Mouse (Mus musculus) urinary bladder, postnatal 10 days (tissue): ENCODE data around the gene Gm10912.
A peak's percentile ranks its signal among the peaks of the same experiment; 100 is the strongest.
"Not testable (repeated sequence)": the region's sequence is repeated elsewhere in the genome, so short reads cannot be mapped to it uniquely, and the experiment has no call there.

Source experiments
- DNase-seq: peaks from one replicate; pipeline ENCODE4 v3.0.0; 2022; ENCODE audit warnings: low spot score

The Gm10912 gene

GRCm38 (mm10) chr2:104065526-104065925, at the start of gene Gm10912:
Gene Gm10912, plus strand, starts transcription at chr2:104065826.
- not testable (repeated sequence) for DNase-seq

GRCm38 (mm10) chr2:104023096-104023495, 42.5 kb upstream of the Gm10912 start:
- DNase-seq: no peak

- DNase-seq: no peak
Observed at GRCm38 (mm10) chr2:104024656-104025055, 41.0 kb upstream of the Gm10912 start.

GRCm38 (mm10) chr2:104027458-104028138, 38.0 kb upstream of the Gm10912 start, which contains the start of gene Fbxo3:
Gene Fbxo3, plus strand, starts transcription at chr2:104027721.
- peak; percentile 41 for DNase-seq

GRCm38 (mm10) chr2:104028139-104028723, 37.4 kb upstream of the Gm10912 start, which contains the start of gene 4931422A03Rik:
Gene 4931422A03Rik, minus strand, starts transcription at chr2:104028361.
- DNase-seq: no peak

- no peak for DNase-seq
Observed at GRCm38 (mm10) chr2:104029074-104029473, 36.6 kb upstream of the Gm10912 start.

GRCm38 (mm10) chr2:104030381-104030780, 35.2 kb upstream of the Gm10912 start:
- no peak for DNase-seq

GRCm38 (mm10) chr2:104032056-104032455, 33.6 kb upstream of the Gm10912 start:
- no peak for DNase-seq

- DNase-seq: no peak
Observed at GRCm38 (mm10) chr2:104034832-104035472, 30.7 kb upstream of the Gm10912 start.

- no peak for DNase-seq
Observed at GRCm38 (mm10) chr2:104035595-104035994, 30.0 kb upstream of the Gm10912 start.

- DNase-seq: no peak
Observed at GRCm38 (mm10) chr2:104036316-104036715, 29.3 kb upstream of the Gm10912 start.

- DNase-seq: no peak
Observed at GRCm38 (mm10) chr2:104038236-104038635, 27.4 kb upstream of the Gm10912 start.

- no peak for DNase-seq
Observed at GRCm38 (mm10) chr2:104041632-104042031, 24.0 kb upstream of the Gm10912 start.

GRCm38 (mm10) chr2:104042766-104043165, 22.9 kb upstream of the Gm10912 start:
- DNase-seq: no peak

- no peak for DNase-seq
Observed at GRCm38 (mm10) chr2:104043624-104044478, 21.8 kb upstream of the Gm10912 start.

GRCm38 (mm10) chr2:104044479-104045080, 21.0 kb upstream of the Gm10912 start:
- no peak for DNase-seq

- DNase-seq: no peak
Observed at GRCm38 (mm10) chr2:104058381-104058780, 7.2 kb upstream of the Gm10912 start.

- no peak for DNase-seq
Observed at GRCm38 (mm10) chr2:104058954-104059353, 6.7 kb upstream of the Gm10912 start.

GRCm38 (mm10) chr2:104059786-104060185, 5.8 kb upstream of the Gm10912 start:
- DNase-seq: no peak

- no peak for DNase-seq
Observed at GRCm38 (mm10) chr2:104060996-104061395, 4.6 kb upstream of the Gm10912 start.

- no peak for DNase-seq
Observed at GRCm38 (mm10) chr2:104062665-104063064, 3.0 kb upstream of the Gm10912 start.

GRCm38 (mm10) chr2:104064152-104064551, 1.5 kb upstream of the Gm10912 start:
- no peak for DNase-seq
